Mouse (Mus musculus) myocyte (in vitro differentiated cells): ENCODE measurements around the gene Tbc1d17.

Experiments
- CEBPB ChIP-seq: IDR thresholded peaks from 2 replicates; pipeline ENCODE4 v1.6.1; 2011; ENCODE audit warnings: mild to moderate bottlenecking, moderate library complexity; ENCODE audit not compliant: poor library complexity, insufficient read depth, severe bottlenecking
- E2F4 ChIP-seq: IDR thresholded peaks from one replicate; pipeline ENCODE4 v1.6.1; 2011; ENCODE audit warnings: mild to moderate bottlenecking, control low read depth, moderate library complexity; ENCODE audit not compliant: insufficient read depth
- MAX ChIP-seq: IDR thresholded peaks from one replicate; pipeline ENCODE4 v1.6.1; 2011; ENCODE audit warnings: low read depth, mild to moderate bottlenecking, control low read depth
- MYOD1 ChIP-seq, 3 experiments: IDR thresholded peaks; one replicate each; pipeline ENCODE4 v1.6.1; 2011; ENCODE audit warnings: control low read depth in 2 of 3, low read depth in 2 of 3, mild to moderate bottlenecking in 2 of 3, moderate library complexity in 1 of 3; ENCODE audit not compliant: insufficient read length in 2 of 3, control insufficient read depth in 1 of 3
- POLR2A ChIP-seq: IDR thresholded peaks from one replicate; pipeline ENCODE4 v1.6.1; 2011; ENCODE audit warnings: low read depth, mild to moderate bottlenecking, control low read depth, moderate library complexity; ENCODE audit not compliant: insufficient read length
- POLR2AphosphoS2 ChIP-seq: IDR thresholded peaks from one replicate; pipeline ENCODE4 v1.6.1; 2011; ENCODE audit warnings: low read depth, control low read depth; ENCODE audit not compliant: insufficient read length

- TF ChIP-seq POLR2AphosphoS2 (no peak), CEBPB (no peak), POLR2A (no peak), E2F4 (no peak), MAX (no peak), MYOD1 (IDR thresholded peaks at IDR 0.05; ENCODE audit: control insufficient read depth in 1 of 3, insufficient read length in 2 of 3, low read depth in 2 of 3) (no peak)
These were observed 3.9 kb downstream of the Tbc1d17 start for GRCm38 (mm10) chr7:44845006-44845405.
